Mouse (Mus musculus): ENCODE results near the gene Mtnr1a.

DNA sequence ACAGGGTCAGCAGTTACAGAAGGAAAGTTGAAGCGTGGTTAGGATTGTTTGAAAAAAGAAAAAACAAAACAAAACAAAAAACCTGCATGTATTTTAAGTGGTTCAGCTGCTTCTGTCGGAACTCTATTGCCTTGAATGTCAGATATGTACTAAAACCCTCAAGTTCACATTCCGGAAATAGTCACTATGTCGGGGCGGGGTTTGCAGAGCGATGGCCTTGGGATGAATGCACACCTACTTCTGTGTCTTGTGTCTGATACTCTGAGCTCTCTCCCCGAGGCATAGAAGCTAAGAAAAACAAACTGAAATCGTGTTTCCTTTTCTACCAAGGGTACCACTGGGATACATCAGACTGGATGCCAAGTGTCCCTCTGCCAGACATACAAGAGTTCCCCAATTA, 18.5 kb upstream of the Mtnr1a start:
- no peak for TF ChIP-seq CTCF (IDR thresholded peaks at IDR 0.05; ENCODE audit: low read depth)
- TF ChIP-seq EP300 (optimal IDR thresholded peaks at IDR 0.05): no peak

All from stomach, postnatal 0 days (tissue).